Mouse (Mus musculus) myocyte (in vitro differentiated cells): ENCODE measurements at regions not wholly inside any gene's neighbourhood (a gene's known extent, or its start where the extent isn't known, plus 50 kb on each side); places are given as distances from the start of the nearest gene placed in this dataset.

ENCODE experiments used
- H3K27me3 ChIP-seq: one replicate; pipeline ENCODE4 v1.6.1; 2011; ENCODE audit not compliant: control insufficient read depth, insufficient read depth, insufficient read length
- H3K36me3 ChIP-seq: one replicate; pipeline ENCODE4 v1.6.1; 2011; ENCODE audit not compliant: control insufficient read depth, insufficient read depth
- H3K4me2 ChIP-seq: one replicate; pipeline ENCODE4 v1.6.1; 2011; ENCODE audit warnings: low read depth, control low read depth
- H3K4me3 ChIP-seq: one replicate; pipeline ENCODE4 v1.5.1; 2011; ENCODE audit warnings: mild to moderate bottlenecking, control low read depth, moderate library complexity
- H3K79me2 ChIP-seq: one replicate; pipeline ENCODE4 v1.6.1; 2011; ENCODE audit not compliant: control insufficient read depth, insufficient read depth
- H3ac ChIP-seq: one replicate; pipeline ENCODE4 v1.6.1; 2011; ENCODE audit not compliant: control insufficient read depth, insufficient read length
- CEBPB ChIP-seq: IDR thresholded peaks from 2 replicates; pipeline ENCODE4 v1.6.1; 2011; ENCODE audit warnings: mild to moderate bottlenecking, moderate library complexity; ENCODE audit not compliant: poor library complexity, insufficient read depth, severe bottlenecking
- E2F4 ChIP-seq: IDR thresholded peaks from one replicate; pipeline ENCODE4 v1.6.1; 2011; ENCODE audit warnings: mild to moderate bottlenecking, control low read depth, moderate library complexity; ENCODE audit not compliant: insufficient read depth
- MAX ChIP-seq: IDR thresholded peaks from one replicate; pipeline ENCODE4 v1.6.1; 2011; ENCODE audit warnings: low read depth, mild to moderate bottlenecking, control low read depth
- MYOD1 ChIP-seq, 3 experiments: IDR thresholded peaks; one replicate each; pipeline ENCODE4 v1.6.1; 2011; ENCODE audit warnings: control low read depth in 2 of 3, low read depth in 2 of 3, mild to moderate bottlenecking in 2 of 3, moderate library complexity in 1 of 3; ENCODE audit not compliant: insufficient read length in 2 of 3, control insufficient read depth in 1 of 3
- MYOG ChIP-seq, 3 experiments: IDR thresholded peaks; one replicate each; pipeline ENCODE4 v1.6.1; 2011; ENCODE audit warnings: control low read depth in 2 of 3, low read depth in 2 of 3, mild to moderate bottlenecking in 2 of 3; ENCODE audit not compliant: insufficient read length in 2 of 3, control insufficient read depth in 1 of 3, insufficient read depth in 1 of 3
- POLR2A ChIP-seq: IDR thresholded peaks from one replicate; pipeline ENCODE4 v1.6.1; 2011; ENCODE audit warnings: low read depth, mild to moderate bottlenecking, control low read depth, moderate library complexity; ENCODE audit not compliant: insufficient read length
- POLR2AphosphoS2 ChIP-seq: IDR thresholded peaks from one replicate; pipeline ENCODE4 v1.6.1; 2011; ENCODE audit warnings: low read depth, control low read depth; ENCODE audit not compliant: insufficient read length
- REST ChIP-seq: IDR thresholded peaks from one replicate; pipeline ENCODE4 v1.6.1; 2011; ENCODE audit warnings: mild to moderate bottlenecking, control low read depth, moderate library complexity; ENCODE audit not compliant: insufficient read depth, insufficient read length
- SRF ChIP-seq: IDR thresholded peaks from one replicate; pipeline ENCODE4 v1.6.1; 2011; ENCODE audit warnings: low read depth; ENCODE audit not compliant: control insufficient read depth, insufficient read length
- TCF12 ChIP-seq: IDR thresholded peaks from one replicate; pipeline ENCODE4 v1.6.1; 2011; ENCODE audit warnings: mild to moderate bottlenecking, control low read depth; ENCODE audit not compliant: poor library complexity, insufficient read depth, severe bottlenecking
- TCF3 ChIP-seq: IDR thresholded peaks from one replicate; pipeline ENCODE4 v1.6.1; 2011; ENCODE audit warnings: low read depth, control low read depth; ENCODE audit not compliant: insufficient read length
- USF1 ChIP-seq: IDR thresholded peaks from one replicate; pipeline ENCODE4 v1.6.1; 2011; ENCODE audit warnings: low read depth, mild to moderate bottlenecking, control low read depth, moderate library complexity

DNA sequence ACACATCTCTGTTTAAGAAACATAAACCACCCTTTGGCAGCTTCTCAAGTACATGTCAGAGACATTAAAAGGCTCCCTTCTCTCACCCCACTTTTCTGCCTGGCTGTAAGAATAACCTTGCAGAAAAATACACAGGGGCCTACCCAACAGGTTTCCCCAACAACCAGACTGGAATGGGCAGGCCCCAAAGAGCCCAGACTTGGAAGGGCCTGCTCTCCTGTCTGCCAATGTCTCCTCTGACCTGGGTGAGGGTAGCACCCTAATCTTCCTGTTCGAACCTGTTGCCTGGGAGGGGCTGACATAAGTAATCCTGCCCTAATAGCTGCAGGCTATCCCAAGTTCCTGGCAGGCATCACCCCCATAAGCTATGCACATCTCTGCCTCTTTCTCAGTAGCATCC lies 304.5 kb downstream of the Gm826 start:
- Histone ChIP-seq H3K27me3 (no peaks in the 10 kb centered on the region), H3K4me2 (no peak overlapping the region), H3ac (no peak overlapping the region), H3K79me2 (no peaks in the 10 kb centered on the region), H3K4me3 (no peak overlapping the region), H3K36me3 (no peaks in the 10 kb centered on the region)
- no peak for TF ChIP-seq CEBPB
- TF ChIP-seq TCF12: no peak
- no peak for TF ChIP-seq POLR2AphosphoS2
- TF ChIP-seq USF1: no peak
- TF ChIP-seq SRF: no peak
- TF ChIP-seq TCF3: no peak
- no peak for TF ChIP-seq E2F4
- no peak for TF ChIP-seq MAX
- no peak for TF ChIP-seq MYOD1 (IDR thresholded peaks at IDR 0.05; ENCODE audit: control insufficient read depth in 1 of 3, insufficient read length in 2 of 3, low read depth in 2 of 3)
- no peak for TF ChIP-seq POLR2A
- TF ChIP-seq REST: no peak
- TF ChIP-seq MYOG (IDR thresholded peaks at IDR 0.05; ENCODE audit: control insufficient read depth in 1 of 3, insufficient read depth in 1 of 3, insufficient read length in 2 of 3, low read depth in 2 of 3): no peak

DNA sequence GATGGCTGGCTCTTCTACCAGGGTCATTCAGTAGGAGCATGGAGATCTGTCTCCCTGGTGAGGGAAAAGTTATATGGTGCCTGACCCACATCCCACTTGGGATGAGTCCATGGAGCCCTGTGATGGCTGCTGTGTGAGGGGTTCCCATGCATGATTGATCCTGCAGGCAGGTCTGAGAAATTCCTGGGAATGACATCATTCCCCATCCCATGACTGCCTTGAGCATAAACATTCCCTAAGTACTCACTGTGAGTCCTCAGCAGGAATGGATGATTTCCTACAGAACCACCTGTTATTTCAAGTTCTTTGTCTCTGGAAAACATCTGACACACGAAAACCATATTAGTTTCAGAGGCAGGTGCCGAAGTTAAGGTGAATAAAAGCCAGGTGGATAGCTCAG lies 305.5 kb downstream of the Gm826 start:
- TF ChIP-seq CEBPB: no peak
- no peak for TF ChIP-seq MYOD1 (IDR thresholded peaks at IDR 0.05; ENCODE audit: control insufficient read depth in 1 of 3, insufficient read length in 2 of 3, low read depth in 2 of 3)
- TF ChIP-seq MYOG (IDR thresholded peaks at IDR 0.05; ENCODE audit: control insufficient read depth in 1 of 3, insufficient read depth in 1 of 3, insufficient read length in 2 of 3, low read depth in 2 of 3): no peak
- TF ChIP-seq MAX: no peak
- TF ChIP-seq TCF3: no peak
- TF ChIP-seq SRF: no peak
- TF ChIP-seq POLR2AphosphoS2: no peak
- TF ChIP-seq POLR2A: no peak
- TF ChIP-seq E2F4: no peak
- no peak for TF ChIP-seq USF1
- no peak for TF ChIP-seq TCF12
- TF ChIP-seq REST: no peak
- Histone ChIP-seq H3K4me3 (no peak overlapping the region), H3K79me2 (no peaks in the 10 kb centered on the region), H3K36me3 (no peaks in the 10 kb centered on the region), H3ac (no peak overlapping the region), H3K27me3 (no peaks in the 10 kb centered on the region), H3K4me2 (no peak overlapping the region)

DNA sequence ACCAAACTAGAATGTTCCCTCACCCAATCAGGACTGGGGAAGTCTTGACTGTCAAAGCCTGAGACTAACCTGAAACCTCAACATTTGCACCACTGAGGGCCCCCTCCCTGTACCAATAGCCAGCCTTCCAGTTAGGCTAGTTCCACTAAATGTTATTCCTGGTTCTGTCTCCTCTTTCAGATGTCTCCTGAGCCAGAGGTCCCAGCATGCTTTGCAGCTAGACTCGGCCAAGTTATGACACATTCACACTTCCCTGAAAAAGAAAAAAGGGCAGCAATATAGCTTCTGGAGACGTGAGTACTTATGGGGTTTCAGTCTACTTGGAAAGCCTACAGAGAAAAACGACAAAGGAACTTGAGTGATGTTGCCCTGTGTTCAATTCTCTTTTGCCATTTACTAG lies 308.1 kb downstream of the Gm826 start:
- Histone ChIP-seq H3K4me2 (no peak overlapping the region), H3K4me3 (no peak overlapping the region), H3ac (no peak overlapping the region), H3K79me2 (no peaks in the 10 kb centered on the region), H3K27me3 (no peaks in the 10 kb centered on the region), H3K36me3 (no peaks in the 10 kb centered on the region)
- TF ChIP-seq TCF3: no peak
- no peak for TF ChIP-seq CEBPB
- no peak for TF ChIP-seq POLR2A
- TF ChIP-seq E2F4: no peak
- TF ChIP-seq USF1: no peak
- no peak for TF ChIP-seq MAX
- TF ChIP-seq MYOD1 (IDR thresholded peaks at IDR 0.05; ENCODE audit: control insufficient read depth in 1 of 3, insufficient read length in 2 of 3, low read depth in 2 of 3): no peak
- TF ChIP-seq TCF12: no peak
- no peak for TF ChIP-seq SRF
- no peak for TF ChIP-seq REST
- no peak for TF ChIP-seq MYOG (IDR thresholded peaks at IDR 0.05; ENCODE audit: control insufficient read depth in 1 of 3, insufficient read depth in 1 of 3, insufficient read length in 2 of 3, low read depth in 2 of 3)
- TF ChIP-seq POLR2AphosphoS2: no peak

DNA sequence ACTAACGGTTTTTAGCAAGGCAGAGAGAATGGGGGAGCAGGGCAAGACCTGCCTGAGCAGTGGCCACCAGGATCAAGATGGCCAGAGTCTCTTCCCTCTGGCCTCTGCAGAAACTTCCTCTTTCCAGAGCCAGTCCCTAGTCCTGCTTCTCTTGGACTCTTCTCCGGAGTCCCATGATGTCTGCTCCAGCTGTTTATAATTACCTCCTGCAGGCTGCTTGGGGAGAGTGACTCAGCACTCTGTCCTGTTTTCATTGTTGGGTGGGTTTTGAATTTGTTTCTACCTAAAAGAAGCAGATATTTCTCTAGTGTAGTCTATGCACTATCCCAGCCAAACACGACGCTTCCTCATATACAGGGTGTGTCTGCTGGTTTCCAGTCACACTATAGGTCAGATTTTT lies 312.4 kb downstream of the Gm826 start:
- Histone ChIP-seq H3K4me2 (no peak overlapping the region), H3K79me2 (no peaks in the 10 kb centered on the region), H3ac (no peak overlapping the region), H3K27me3 (no peaks in the 10 kb centered on the region), H3K36me3 (no peaks in the 10 kb centered on the region), H3K4me3 (no peak overlapping the region)
- TF ChIP-seq USF1: no peak
- TF ChIP-seq MYOG (IDR thresholded peaks at IDR 0.05; ENCODE audit: control insufficient read depth in 1 of 3, insufficient read depth in 1 of 3, insufficient read length in 2 of 3, low read depth in 2 of 3): no peak
- TF ChIP-seq TCF3: no peak
- no peak for TF ChIP-seq E2F4
- no peak for TF ChIP-seq POLR2A
- no peak for TF ChIP-seq CEBPB
- TF ChIP-seq POLR2AphosphoS2: no peak
- TF ChIP-seq REST: no peak
- TF ChIP-seq TCF12: no peak
- TF ChIP-seq MYOD1 (IDR thresholded peaks at IDR 0.05; ENCODE audit: control insufficient read depth in 1 of 3, insufficient read length in 2 of 3, low read depth in 2 of 3): no peak
- no peak for TF ChIP-seq MAX
